Mouse (Mus musculus) small intestine, adult 2 months (tissue): ENCODE results near the gene Hoxa9. TPM values are rescaled to one million over a fixed set of nuclear protein-coding genes. Genes with fewer than 3 reads are reported as not detected.

ENCODE experiments used
- H3K27ac ChIP-seq: fragments of 200-500 bp; 2 replicates; pipeline ENCODE4 v1.5.1; 2012; ENCODE audit warnings: low read depth, low read length, control low read depth, inconsistent platforms; ENCODE audit not compliant: insufficient read depth
- H3K27me3 ChIP-seq: fragments of 200-500 bp; 2 replicates; pipeline ENCODE4 v1.6.1; 2012; ENCODE audit warnings: mild to moderate bottlenecking, moderate library complexity, low read length, inconsistent platforms; ENCODE audit not compliant: control insufficient read depth, insufficient read depth
- H3K36me3 ChIP-seq: fragments of 200-500 bp; 2 replicates; pipeline ENCODE4 v1.6.1; 2012; ENCODE audit warnings: mild to moderate bottlenecking, low read length, control low read depth, inconsistent platforms; ENCODE audit not compliant: control insufficient read depth, insufficient read depth
- H3K4me1 ChIP-seq: fragments of 200-500 bp; 2 replicates; pipeline ENCODE4 v1.6.1; 2012; ENCODE audit warnings: low read length, inconsistent platforms, mixed read lengths; ENCODE audit not compliant: control insufficient read depth, insufficient read depth, insufficient read length
- H3K4me3 ChIP-seq: fragments of 200-500 bp; 2 replicates; pipeline ENCODE4 v1.5.1; 2012; ENCODE audit warnings: low read depth, mild to moderate bottlenecking, control low read depth, inconsistent platforms, low read length, moderate library complexity
- CTCF ChIP-seq: fragments of 200-500 bp; IDR thresholded peaks from 2 replicates; pipeline ENCODE4 v1.5.1; 2012; ENCODE audit warnings: low read depth, mild to moderate bottlenecking, control low read depth, inconsistent platforms, low read length, moderate library complexity, mixed read lengths; ENCODE audit not compliant: insufficient replicate concordance, insufficient read length; ENCODE audit errors: extremely low read depth
- POLR2A ChIP-seq: fragments of 200-500 bp; IDR thresholded peaks from 2 replicates; pipeline ENCODE4 v1.6.1; 2012; ENCODE audit warnings: low read depth, mild to moderate bottlenecking, control low read depth, inconsistent platforms, low read length, moderate library complexity
- WGBS: fragments of 180-500 bp; shearing (Covaris S2); methylation state at CpG from one replicate; pipeline ENCODE4 v1.1.7; 2018; 5-methylcytosine and 5-hydroxymethylcytosine counted together
- polyA plus RNA-seq: library from polyadenylated mRNA; depleted of rRNA; stranded (reverse); fragments of >200 nt; gene quantifications from 2 replicates; pipeline ENCODE4 v1.2.3, GENCODE M21; 2012

Hoxa9 gene
- polyA plus RNA-seq, 1 experiment = not detected

GRCm38 (mm10) chr6:52272766-52273655, 42.1 kb upstream of the Hoxa9 start:
- H3K36me3 ChIP-seq = no peaks in the 10 kb centered on the region
- no peak overlapping the region for H3K27ac ChIP-seq
- no peak overlapping the region for H3K4me3 ChIP-seq
- WGBS = 32% methylated on average over 22 of the region's 22 CpGs
- peaks cover 76% of the 10 kb centered on the region for H3K27me3 ChIP-seq
- no peak for TF ChIP-seq CTCF
- no peak for TF ChIP-seq POLR2A
- H3K4me1 ChIP-seq = peaks cover 4% of the 10 kb centered on the region; the same call in 1 of the 2 replicates

DNA sequence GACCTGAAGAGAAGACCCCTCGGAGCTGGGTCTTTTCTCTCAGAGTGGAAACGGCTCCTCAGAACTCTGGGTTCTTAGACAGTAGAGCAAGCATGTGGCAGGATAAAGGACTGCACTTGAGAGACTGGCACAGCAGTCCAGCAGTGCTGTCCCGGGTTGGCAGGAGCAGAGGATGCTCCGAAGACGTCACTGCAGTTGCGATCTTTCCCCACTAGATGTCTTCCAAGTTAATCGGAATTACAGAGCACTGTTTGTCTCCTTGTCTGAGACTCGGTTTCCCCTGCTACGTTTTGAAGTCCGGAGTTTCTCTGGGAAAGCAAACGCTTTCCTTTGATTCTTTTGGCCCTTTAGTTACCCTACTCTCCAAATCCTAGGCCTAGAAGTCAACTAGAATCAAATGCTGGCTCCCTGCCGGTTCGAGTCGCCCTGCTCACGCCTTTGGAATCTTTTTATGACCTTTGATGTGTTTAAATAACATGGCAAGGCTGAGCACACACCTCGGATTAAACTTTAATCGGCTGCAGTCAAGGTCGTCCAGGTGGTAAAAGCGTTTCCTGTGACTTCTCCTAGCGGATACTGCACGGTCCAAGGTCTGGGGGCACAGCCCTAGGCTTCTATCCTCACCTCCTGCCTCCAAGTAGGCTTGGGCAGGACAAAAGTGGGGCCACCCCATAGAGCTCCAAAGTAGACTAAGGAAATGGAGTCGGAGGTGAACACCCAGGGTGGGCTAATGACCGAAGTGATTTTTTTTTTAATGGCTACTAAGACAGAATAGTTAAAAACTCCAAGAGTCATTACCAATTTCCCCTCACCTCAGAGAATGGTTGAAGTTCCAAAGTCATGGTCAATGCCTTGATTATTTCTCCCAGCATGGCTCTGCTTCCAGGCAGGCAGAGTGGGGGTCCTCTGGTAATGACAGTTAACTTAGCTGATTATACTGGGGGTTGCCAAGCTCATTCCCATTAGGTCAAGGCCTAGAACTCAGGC, 39.9 kb upstream of the Hoxa9 start:
- 11% methylated on average over 23 of the region's 23 CpGs for WGBS
- peaks cover 70% of the 10 kb centered on the region for H3K27me3 ChIP-seq
- peak; percentile 55; the same call in 1 of the 2 replicates for TF ChIP-seq CTCF
- no peak for TF ChIP-seq POLR2A
- H3K27ac ChIP-seq = no peak overlapping the region
- peaks cover 4% of the 10 kb centered on the region; the same call in 1 of the 2 replicates for H3K4me1 ChIP-seq
- H3K4me3 ChIP-seq = no peak overlapping the region
- no peaks in the 10 kb centered on the region for H3K36me3 ChIP-seq

- no peak overlapping the region for H3K27ac ChIP-seq
- TF ChIP-seq POLR2A (no peak), CTCF (no peak)
Measured at GRCm38 (mm10) chr6:52268756-52269155, 37.9 kb upstream of the Hoxa9 start.

DNA sequence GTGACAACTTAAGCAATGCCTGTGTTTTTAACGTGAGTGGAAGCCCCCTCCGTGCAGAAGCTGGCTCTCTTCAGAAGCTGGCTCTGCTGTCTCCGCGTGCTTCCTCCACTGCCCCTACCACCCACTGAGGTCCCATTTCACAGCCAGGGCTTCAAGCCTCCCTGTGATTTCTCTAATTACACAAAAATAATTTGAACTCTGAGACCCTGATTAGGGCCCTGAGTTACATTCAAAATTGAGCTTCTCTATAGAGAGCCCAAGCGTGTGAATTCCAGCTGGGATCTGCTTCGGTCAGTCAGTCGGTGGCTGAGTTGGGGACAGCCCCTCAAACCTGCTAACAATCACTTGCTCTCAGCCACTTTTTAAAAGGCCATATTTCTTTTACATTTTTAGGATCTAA, 37.5 kb upstream of the Hoxa9 start:
- H3K4me3 ChIP-seq = no peak overlapping the region
- peaks cover 72% of the 10 kb centered on the region for H3K27me3 ChIP-seq
- no peak for TF ChIP-seq CTCF
- no peak for TF ChIP-seq POLR2A
- no peak overlapping the region for H3K27ac ChIP-seq
- peaks cover 4% of the 10 kb centered on the region; the same call in 1 of the 2 replicates for H3K4me1 ChIP-seq
- WGBS = 27% methylated on average over 7 of the region's 7 CpGs
- H3K36me3 ChIP-seq = no peaks in the 10 kb centered on the region

More at GRCm38 (mm10) chr6:52268756-52269155, 37.9 kb upstream of the Hoxa9 start:
- Histone ChIP-seq H3K27me3 (peaks cover 73% of the 10 kb centered on the region), H3K4me3 (no peak overlapping the region), H3K36me3 (no peaks in the 10 kb centered on the region), H3K4me1 (peaks cover 4% of the 10 kb centered on the region; the same call in 1 of the 2 replicates)
- WGBS = 17% methylated on average over 3 of the region's 3 CpGs

DNA sequence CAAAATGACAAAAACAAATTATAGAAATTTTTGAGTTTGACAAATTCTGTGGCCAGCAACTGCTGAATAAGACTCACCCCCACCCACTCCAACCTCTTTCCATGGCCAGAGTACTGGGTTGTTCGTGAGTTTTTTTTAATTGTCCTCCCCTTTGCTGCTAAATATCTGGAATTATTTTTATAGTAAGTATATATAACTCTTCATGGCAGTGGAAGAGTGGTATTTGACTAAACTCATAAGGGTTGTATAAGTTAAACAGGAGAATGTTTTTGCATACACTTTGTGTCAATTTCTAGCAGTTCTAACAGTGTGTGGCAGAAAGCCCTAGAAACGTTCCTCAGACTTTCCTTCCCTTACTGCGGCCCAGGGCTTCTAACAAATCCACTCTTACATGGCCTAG, 36.8 kb upstream of the Hoxa9 start:
- Histone ChIP-seq H3K4me1 (peaks cover 4% of the 10 kb centered on the region; the same call in 1 of the 2 replicates), H3K36me3 (no peaks in the 10 kb centered on the region), H3K4me3 (no peak overlapping the region), H3K27me3 (peaks cover 72% of the 10 kb centered on the region), H3K27ac (no peak overlapping the region)
- TF ChIP-seq POLR2A (no peak), CTCF (no peak)
- 20% methylated on average over 3 of the region's 3 CpGs for WGBS

DNA sequence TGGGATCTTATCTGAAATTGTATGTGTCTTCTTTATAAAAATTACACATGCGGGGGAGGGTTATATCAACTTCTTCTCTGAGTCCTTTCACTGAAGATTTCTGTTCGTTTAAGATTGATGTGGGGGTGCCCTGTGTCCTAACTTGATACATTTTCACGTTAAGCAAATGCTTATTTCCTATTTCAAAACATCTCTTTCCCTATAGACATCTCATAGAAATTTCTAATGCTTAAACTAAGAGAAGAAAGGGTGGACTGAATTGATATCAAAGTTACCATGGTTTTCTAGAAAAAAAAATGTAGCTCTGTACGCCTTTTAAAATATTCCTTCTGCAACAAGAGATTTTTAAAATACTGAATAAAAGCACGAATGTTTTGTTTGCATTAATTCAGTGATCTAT, 36.3 kb upstream of the Hoxa9 start:
- TF ChIP-seq CTCF (no peak), POLR2A (no peak)
- WGBS = 26% methylated on average over 5 of the region's 5 CpGs
- Histone ChIP-seq H3K4me3 (no peak overlapping the region), H3K27ac (no peak overlapping the region), H3K27me3 (peaks cover 74% of the 10 kb centered on the region), H3K4me1 (peaks cover 4% of the 10 kb centered on the region; the same call in 1 of the 2 replicates), H3K36me3 (no peaks in the 10 kb centered on the region)
